Mouse (Mus musculus): ENCODE measurements at regions not wholly inside any gene's neighbourhood (a gene's known extent, or its start where the extent isn't known, plus 50 kb on each side); places are given as distances from the start of the nearest gene placed in this dataset.

- DNase-seq (ENCODE audit: low spot score), result no peak
- no peaks in the 10 kb centered on the region for H3K27me3 ChIP-seq (ENCODE audit: control insufficient read depth, insufficient read depth, low read length)
- H3K27ac ChIP-seq (ENCODE audit: low read depth, low read length), result no peak overlapping the region
- no peaks in the 10 kb centered on the region for H3K9me3 ChIP-seq (ENCODE audit: control insufficient read depth, low read length)
- no peak overlapping the region for H3K9ac ChIP-seq (ENCODE audit: low read length)
- no peaks in the 10 kb centered on the region for H3K36me3 ChIP-seq (ENCODE audit: control insufficient read depth, insufficient read depth, low read length)
- no peak overlapping the region for H3K4me2 ChIP-seq (ENCODE audit: low read depth)
- WGBS, result 93% methylated on average over 3 of the region's 3 CpGs
- no peak overlapping the region for H3K4me3 ChIP-seq (ENCODE audit: low read depth, low read length)
- no peaks in the 10 kb centered on the region for H3K4me1 ChIP-seq (ENCODE audit: control insufficient read depth, insufficient read depth, low read length)
- ATAC-seq (ENCODE audit: insufficient read depth, low FRiP score, low TSS enrichment), result no peak
Measured at GRCm38 (mm10) chr3:41175356-41175755, 92.5 kb upstream of the Pgrmc2 start.

DNA sequence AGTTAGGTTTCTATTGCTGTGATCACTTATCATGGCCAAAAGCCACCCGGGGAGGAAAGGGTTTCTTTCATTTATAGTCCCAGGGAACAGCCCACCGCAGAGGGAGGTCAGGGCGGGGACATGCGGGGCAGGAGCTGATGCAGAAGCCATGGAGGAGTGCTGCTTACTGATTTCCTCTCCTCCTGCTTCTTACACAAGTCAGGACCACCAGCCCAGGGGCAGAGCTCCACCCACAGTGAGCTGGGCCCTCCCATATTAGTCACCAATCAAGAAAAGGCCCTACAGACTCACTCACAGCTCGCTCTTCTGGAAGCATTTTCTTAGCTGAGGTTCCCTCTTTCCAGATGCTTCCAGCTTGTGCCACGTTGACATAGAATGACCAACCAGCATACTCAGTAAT, 90.7 kb upstream of the Pgrmc2 start:
- no peaks in the 10 kb centered on the region for H3K4me1 ChIP-seq (ENCODE audit: control insufficient read depth, insufficient read depth, low read length)
- H3K9ac ChIP-seq (ENCODE audit: low read length), result no peak overlapping the region
- DNase-seq (ENCODE audit: low spot score) (no peak), ATAC-seq (ENCODE audit: insufficient read depth, low FRiP score, low TSS enrichment) (no peak)
- H3K4me2 ChIP-seq (ENCODE audit: low read depth), result no peak overlapping the region
- no peak overlapping the region for H3K27ac ChIP-seq (ENCODE audit: low read depth, low read length)
- H3K36me3 ChIP-seq (ENCODE audit: control insufficient read depth, insufficient read depth, low read length), result no peaks in the 10 kb centered on the region
- no peak overlapping the region for H3K4me3 ChIP-seq (ENCODE audit: low read depth, low read length)
- no peaks in the 10 kb centered on the region for H3K9me3 ChIP-seq (ENCODE audit: control insufficient read depth, low read length)
- no peaks in the 10 kb centered on the region for H3K27me3 ChIP-seq (ENCODE audit: control insufficient read depth, insufficient read depth, low read length)
- 51% methylated on average over 6 of the region's 6 CpGs for WGBS

GRCm38 (mm10) chr3:41172306-41173215, 89.7 kb upstream of the Pgrmc2 start:
- H3K36me3 ChIP-seq (ENCODE audit: control insufficient read depth, insufficient read depth, low read length), result no peaks in the 10 kb centered on the region
- no peak overlapping the region for H3K9ac ChIP-seq (ENCODE audit: low read length)
- ATAC-seq (ENCODE audit: insufficient read depth, low FRiP score, low TSS enrichment) (no peak), DNase-seq (ENCODE audit: low spot score) (no peak)
- no peaks in the 10 kb centered on the region for H3K4me1 ChIP-seq (ENCODE audit: control insufficient read depth, insufficient read depth, low read length)
- H3K27ac ChIP-seq (ENCODE audit: low read depth, low read length), result no peak overlapping the region
- no peak overlapping the region for H3K4me2 ChIP-seq (ENCODE audit: low read depth)
- no peak overlapping the region for H3K4me3 ChIP-seq (ENCODE audit: low read depth, low read length)
- no peaks in the 10 kb centered on the region for H3K9me3 ChIP-seq (ENCODE audit: control insufficient read depth, low read length)
- H3K27me3 ChIP-seq (ENCODE audit: control insufficient read depth, insufficient read depth, low read length), result no peaks in the 10 kb centered on the region
- WGBS, result 81% methylated on average over 11 of the region's 11 CpGs

DNA sequence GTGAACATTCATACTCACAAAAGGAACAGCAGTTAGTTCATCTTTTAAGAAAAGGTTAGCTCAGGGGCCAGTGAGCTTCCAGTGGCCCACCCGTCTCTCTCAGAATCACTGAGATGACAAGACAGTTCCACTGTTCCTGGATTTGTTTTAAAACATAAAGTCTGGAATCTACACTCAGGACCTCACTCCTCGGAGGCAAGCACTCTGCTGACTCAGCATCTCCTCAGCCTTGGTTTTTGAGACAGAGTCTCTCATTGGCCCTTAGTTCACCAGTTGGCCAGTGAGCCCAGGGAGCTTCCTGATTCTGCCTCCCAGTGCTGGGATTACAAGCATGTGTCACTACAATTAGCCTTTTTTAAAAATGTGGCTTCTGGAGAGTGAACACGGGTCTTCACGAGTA, 88.9 kb upstream of the Pgrmc2 start:
- no peak for ATAC-seq (ENCODE audit: insufficient read depth, low FRiP score, low TSS enrichment)
- WGBS, result 89% methylated on average over 4 of the region's 4 CpGs
- Histone ChIP-seq H3K4me2 (ENCODE audit: low read depth) (no peak overlapping the region), H3K4me3 (ENCODE audit: low read depth, low read length) (no peak overlapping the region), H3K27ac (ENCODE audit: low read depth, low read length) (no peak overlapping the region), H3K36me3 (ENCODE audit: control insufficient read depth, insufficient read depth, low read length) (no peaks in the 10 kb centered on the region), H3K27me3 (ENCODE audit: control insufficient read depth, insufficient read depth, low read length) (no peaks in the 10 kb centered on the region), H3K9me3 (ENCODE audit: control insufficient read depth, low read length) (no peaks in the 10 kb centered on the region), H3K4me1 (ENCODE audit: control insufficient read depth, insufficient read depth, low read length) (no peaks in the 10 kb centered on the region), H3K9ac (ENCODE audit: low read length) (no peak overlapping the region)
- no peak for DNase-seq (ENCODE audit: low spot score)

GRCm38 (mm10) chr3:41171310-41171709, 88.5 kb upstream of the Pgrmc2 start:
- Histone ChIP-seq H3K4me2 (ENCODE audit: low read depth) (no peak overlapping the region), H3K9me3 (ENCODE audit: control insufficient read depth, low read length) (no peaks in the 10 kb centered on the region), H3K9ac (ENCODE audit: low read length) (no peak overlapping the region), H3K36me3 (ENCODE audit: control insufficient read depth, insufficient read depth, low read length) (no peaks in the 10 kb centered on the region), H3K4me1 (ENCODE audit: control insufficient read depth, insufficient read depth, low read length) (no peaks in the 10 kb centered on the region), H3K4me3 (ENCODE audit: low read depth, low read length) (no peak overlapping the region), H3K27me3 (ENCODE audit: control insufficient read depth, insufficient read depth, low read length) (no peaks in the 10 kb centered on the region), H3K27ac (ENCODE audit: low read depth, low read length) (no peak overlapping the region)
- 92% methylated on average over 4 of the region's 4 CpGs for WGBS
- ATAC-seq (ENCODE audit: insufficient read depth, low FRiP score, low TSS enrichment) (no peak), DNase-seq (ENCODE audit: low spot score) (no peak)

DNA sequence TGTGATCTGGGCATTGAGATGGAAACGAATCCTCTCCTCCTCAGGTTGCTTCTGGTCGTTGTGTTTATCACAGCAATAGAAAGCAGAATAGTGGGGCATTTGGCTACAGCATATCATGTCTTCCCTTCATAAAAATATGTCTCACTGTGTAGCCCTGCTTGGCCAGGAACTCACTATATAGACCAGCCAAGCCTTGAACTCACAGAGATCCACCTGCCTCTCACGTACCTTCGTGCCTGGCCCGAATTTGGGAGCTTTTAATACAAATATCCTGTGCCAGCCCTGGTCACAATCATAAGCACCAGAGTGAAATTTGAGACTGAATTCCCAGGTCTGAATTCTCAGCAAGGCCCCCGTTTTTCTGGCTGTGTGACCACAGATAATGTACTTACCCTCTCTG, 87.7 kb upstream of the Pgrmc2 start:
- Histone ChIP-seq H3K4me3 (ENCODE audit: low read depth, low read length) (no peak overlapping the region), H3K27me3 (ENCODE audit: control insufficient read depth, insufficient read depth, low read length) (no peaks in the 10 kb centered on the region), H3K4me2 (ENCODE audit: low read depth) (no peak overlapping the region), H3K36me3 (ENCODE audit: control insufficient read depth, insufficient read depth, low read length) (no peaks in the 10 kb centered on the region), H3K9me3 (ENCODE audit: control insufficient read depth, low read length) (no peaks in the 10 kb centered on the region), H3K4me1 (ENCODE audit: control insufficient read depth, insufficient read depth, low read length) (no peaks in the 10 kb centered on the region), H3K27ac (ENCODE audit: low read depth, low read length) (no peak overlapping the region), H3K9ac (ENCODE audit: low read length) (no peak overlapping the region)
- WGBS, result 72% methylated on average over 6 of the region's 6 CpGs
- ATAC-seq (ENCODE audit: insufficient read depth, low FRiP score, low TSS enrichment) (no peak), DNase-seq (ENCODE audit: low spot score) (no peak)

DNA sequence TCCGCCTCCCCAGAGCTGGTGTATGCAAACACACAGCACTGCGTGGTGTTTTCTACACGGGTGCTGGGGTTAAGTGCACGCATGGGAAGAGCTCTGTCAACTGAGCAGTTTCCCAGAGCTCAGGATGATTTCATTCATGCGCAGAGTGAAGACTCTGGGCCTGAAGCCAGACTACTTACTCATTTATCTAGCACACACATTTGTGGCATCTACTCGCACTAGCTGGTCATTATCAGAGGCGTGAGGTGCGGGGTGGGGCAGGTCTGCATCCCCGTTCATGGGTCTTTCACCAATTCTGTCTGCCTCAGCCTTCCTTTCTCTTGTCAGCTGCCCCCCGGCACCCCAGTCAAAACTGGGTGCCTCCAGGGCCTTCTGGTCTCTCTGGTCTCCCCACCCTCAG, 86.6 kb upstream of the Pgrmc2 start:
- WGBS, result 92% methylated on average over 10 of the region's 10 CpGs
- Histone ChIP-seq H3K4me2 (ENCODE audit: low read depth) (no peak overlapping the region), H3K4me3 (ENCODE audit: low read depth, low read length) (no peak overlapping the region), H3K9me3 (ENCODE audit: control insufficient read depth, low read length) (no peaks in the 10 kb centered on the region), H3K27me3 (ENCODE audit: control insufficient read depth, insufficient read depth, low read length) (no peaks in the 10 kb centered on the region), H3K36me3 (ENCODE audit: control insufficient read depth, insufficient read depth, low read length) (no peaks in the 10 kb centered on the region), H3K9ac (ENCODE audit: low read length) (no peak overlapping the region), H3K27ac (ENCODE audit: low read depth, low read length) (no peak overlapping the region), H3K4me1 (ENCODE audit: control insufficient read depth, insufficient read depth, low read length) (no peaks in the 10 kb centered on the region)
- ATAC-seq (ENCODE audit: insufficient read depth, low FRiP score, low TSS enrichment), result no peak
- DNase-seq (ENCODE audit: low spot score), result no peak

GRCm38 (mm10) chr3:41168181-41168967, 85.5 kb upstream of the Pgrmc2 start:
- no peak overlapping the region for H3K4me3 ChIP-seq (ENCODE audit: low read depth, low read length)
- 84% methylated on average over 11 of the region's 11 CpGs for WGBS
- DNase-seq (ENCODE audit: low spot score), result no peak

DNA sequence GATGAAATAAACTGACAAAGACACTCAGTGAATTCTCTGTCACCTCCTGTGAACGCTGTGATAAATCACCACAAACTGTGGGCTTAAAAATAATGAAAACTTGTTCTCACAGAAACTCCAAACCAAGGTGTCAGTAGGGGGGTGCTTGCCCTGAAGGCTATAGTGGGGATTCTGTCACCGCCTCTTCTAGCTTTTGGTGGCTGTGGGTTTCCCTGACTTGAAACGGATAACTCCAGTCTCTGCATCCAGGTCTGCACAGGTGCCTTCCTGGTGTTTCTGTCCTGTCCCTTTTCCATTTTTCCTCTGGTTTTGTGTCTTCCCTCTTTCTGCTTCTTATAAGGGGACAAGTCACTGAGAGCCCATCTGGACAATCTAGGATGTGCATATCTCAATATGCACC, 84.6 kb upstream of the Pgrmc2 start:
- ATAC-seq (ENCODE audit: insufficient read depth, low FRiP score, low TSS enrichment), result no peak
- no peak overlapping the region for H3K4me2 ChIP-seq (ENCODE audit: low read depth)
- no peak overlapping the region for H3K4me3 ChIP-seq (ENCODE audit: low read depth, low read length)
- no peaks in the 10 kb centered on the region for H3K9me3 ChIP-seq (ENCODE audit: control insufficient read depth, low read length)
- no peaks in the 10 kb centered on the region for H3K27me3 ChIP-seq (ENCODE audit: control insufficient read depth, insufficient read depth, low read length)
- H3K9ac ChIP-seq (ENCODE audit: low read length), result no peak overlapping the region
- H3K4me1 ChIP-seq (ENCODE audit: control insufficient read depth, insufficient read depth, low read length), result no peaks in the 10 kb centered on the region
- H3K27ac ChIP-seq (ENCODE audit: low read depth, low read length), result no peak overlapping the region
- 87% methylated on average over 3 of the region's 3 CpGs for WGBS
- DNase-seq (ENCODE audit: low spot score), result no peak
- no peaks in the 10 kb centered on the region for H3K36me3 ChIP-seq (ENCODE audit: control insufficient read depth, insufficient read depth, low read length)

More at GRCm38 (mm10) chr3:41168181-41168967, 85.5 kb upstream of the Pgrmc2 start:
- no peak for ATAC-seq (ENCODE audit: insufficient read depth, low FRiP score, low TSS enrichment)
- H3K27me3 ChIP-seq (ENCODE audit: control insufficient read depth, insufficient read depth, low read length), result no peaks in the 10 kb centered on the region
- no peaks in the 10 kb centered on the region for H3K9me3 ChIP-seq (ENCODE audit: control insufficient read depth, low read length)
- H3K36me3 ChIP-seq (ENCODE audit: control insufficient read depth, insufficient read depth, low read length), result no peaks in the 10 kb centered on the region
- no peak overlapping the region for H3K4me2 ChIP-seq (ENCODE audit: low read depth)
- H3K4me1 ChIP-seq (ENCODE audit: control insufficient read depth, insufficient read depth, low read length), result no peaks in the 10 kb centered on the region
- no peak overlapping the region for H3K27ac ChIP-seq (ENCODE audit: low read depth, low read length)
- H3K9ac ChIP-seq (ENCODE audit: low read length), result no peak overlapping the region

All from neural tube, embryonic 11.5 days (tissue).